Mouse (Mus musculus): ENCODE data around the gene Cd300lg.

GRCm38 (mm10) chr11:102025991-102026660 is 15.2 kb upstream of the Cd300lg start:
- TF ChIP-seq CTCF (IDR thresholded peaks at IDR 0.05; ENCODE audit: low read depth, low read length) (no peak), POLR2A (IDR thresholded peaks at IDR 0.05; ENCODE audit: borderline replicate concordance, low read depth, low read length) (no peak)
